Mouse (Mus musculus) 416B (cell line): Measurements from ENCODE around the gene Lrig1.

Experiments
- DNase-seq: peaks from one replicate; pipeline ENCODE4 v3.0.0; 2011; ENCODE audit warnings: low read depth

Gene Lrig1

GRCm38 (mm10) chr6:94647574-94648430, 52.2 kb downstream of the Lrig1 start:
- DNase-seq, result peak; percentile 25

DNA sequence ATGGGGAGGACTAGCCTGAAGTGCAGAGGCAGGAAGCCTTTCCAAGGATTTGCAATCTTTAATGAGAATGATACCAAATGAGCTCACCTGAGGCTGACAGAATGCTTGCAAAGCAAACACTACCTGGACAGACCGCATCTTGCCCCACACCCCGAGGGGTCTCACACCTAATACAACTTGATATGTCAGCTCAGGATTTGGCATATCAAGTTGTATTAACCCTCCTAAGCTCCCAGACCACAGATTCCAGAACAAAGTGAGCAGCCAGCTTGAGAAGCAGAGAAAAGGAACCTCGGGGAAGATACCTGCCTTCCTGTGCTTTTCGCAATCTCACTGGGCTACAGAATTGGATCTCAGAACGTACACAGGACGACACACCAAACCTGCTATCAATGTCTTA, 53.1 kb downstream of the Lrig1 start:
- no peak for DNase-seq

- no peak for DNase-seq
These were observed 53.6 kb downstream of the Lrig1 start for GRCm38 (mm10) chr6:94646274-94646863.

GRCm38 (mm10) chr6:94645723-94646122, 54.2 kb downstream of the Lrig1 start:
- DNase-seq, result peak; percentile 59

- DNase-seq, result no peak
These were observed 55.3 kb downstream of the Lrig1 start for GRCm38 (mm10) chr6:94644641-94645040.

DNA sequence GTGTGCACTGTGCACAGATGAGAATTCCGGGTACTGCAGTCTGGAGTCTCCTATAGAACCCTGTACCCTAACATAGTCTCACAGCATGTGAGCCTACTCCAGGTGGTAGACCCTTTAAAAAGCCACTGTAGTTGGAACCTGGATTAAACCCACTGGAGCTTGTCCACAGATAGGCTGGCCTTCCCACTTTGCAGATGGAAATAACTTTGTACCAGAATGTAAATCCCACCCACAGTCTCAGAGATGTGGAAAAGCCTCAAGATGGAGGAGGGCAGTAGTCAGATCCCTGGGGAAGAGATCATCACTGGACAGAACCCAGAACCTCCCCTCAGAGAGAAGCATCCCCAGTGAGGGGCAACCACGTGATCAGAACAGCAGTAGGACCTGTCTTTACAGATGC, 56.0 kb downstream of the Lrig1 start:
- DNase-seq, result no peak

GRCm38 (mm10) chr6:94642048-94642447, 57.9 kb downstream of the Lrig1 start:
- peak; percentile 18 for DNase-seq

DNA sequence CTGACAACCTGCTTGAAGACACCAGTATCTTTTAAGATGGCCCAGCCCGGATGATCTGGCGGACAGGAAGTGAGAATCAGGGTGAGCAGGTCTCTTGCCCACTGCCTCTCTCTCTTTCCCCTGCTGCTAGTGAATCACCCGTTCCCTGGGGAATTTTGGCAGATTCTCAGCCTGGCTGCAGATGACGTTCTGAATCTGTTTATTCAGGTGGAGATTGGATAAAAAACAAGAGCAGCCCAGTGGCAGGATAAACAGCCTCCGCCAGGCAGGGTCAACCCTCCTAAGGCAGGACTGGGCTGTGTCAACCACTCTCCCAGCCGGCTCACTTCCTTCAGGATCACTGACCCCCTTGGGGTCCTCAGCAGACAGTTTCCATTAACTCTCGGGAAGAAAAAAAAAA, 59.7 kb downstream of the Lrig1 start:
- DNase-seq, result no peak

GRCm38 (mm10) chr6:94637024-94637434, 62.9 kb downstream of the Lrig1 start:
- no peak for DNase-seq

- no peak for DNase-seq
These were observed 64.6 kb downstream of the Lrig1 start for GRCm38 (mm10) chr6:94635343-94635742.

DNA sequence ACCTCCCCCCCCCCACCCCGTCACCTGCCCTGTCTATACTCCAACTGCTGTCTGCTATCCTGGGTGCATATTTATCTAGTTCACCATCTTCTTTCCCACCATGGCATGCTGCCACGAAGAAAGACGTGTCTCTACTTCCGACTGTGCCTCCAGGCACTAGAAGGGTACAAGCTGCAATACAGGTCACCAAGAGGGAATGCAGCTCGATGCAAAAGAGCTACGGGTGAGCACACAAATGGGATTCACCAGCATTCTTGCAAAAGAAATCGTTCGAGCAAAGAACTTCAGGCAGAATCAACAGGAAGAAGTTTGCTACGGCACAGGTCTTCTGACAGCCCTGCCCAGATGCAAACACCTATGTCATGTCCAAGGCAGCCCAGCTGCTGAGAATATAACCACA, 65.2 kb downstream of the Lrig1 start:
- no peak for DNase-seq

DNA sequence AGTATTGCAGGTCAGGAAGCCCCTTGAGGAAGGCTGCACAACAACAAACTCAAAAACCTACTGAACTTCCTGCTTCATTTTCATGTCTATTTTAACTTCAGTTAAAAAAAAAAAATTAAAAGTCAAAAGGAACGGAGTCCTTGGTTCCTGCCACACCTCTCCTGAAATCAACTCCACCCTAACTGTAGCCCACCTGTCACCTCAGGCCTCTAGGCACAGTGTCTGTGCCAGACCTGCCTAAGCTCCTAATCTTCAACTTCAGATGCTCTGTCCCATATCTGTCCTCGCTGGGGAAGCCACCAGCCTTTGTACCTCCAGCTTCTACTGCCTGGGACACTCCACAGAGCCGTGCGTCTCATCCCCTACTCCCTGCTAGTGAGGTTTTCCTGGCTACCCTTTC, 65.7 kb downstream of the Lrig1 start:
- no peak for DNase-seq

- no peak for DNase-seq
These were observed 68.2 kb downstream of the Lrig1 start for GRCm38 (mm10) chr6:94631779-94632082.

DNA sequence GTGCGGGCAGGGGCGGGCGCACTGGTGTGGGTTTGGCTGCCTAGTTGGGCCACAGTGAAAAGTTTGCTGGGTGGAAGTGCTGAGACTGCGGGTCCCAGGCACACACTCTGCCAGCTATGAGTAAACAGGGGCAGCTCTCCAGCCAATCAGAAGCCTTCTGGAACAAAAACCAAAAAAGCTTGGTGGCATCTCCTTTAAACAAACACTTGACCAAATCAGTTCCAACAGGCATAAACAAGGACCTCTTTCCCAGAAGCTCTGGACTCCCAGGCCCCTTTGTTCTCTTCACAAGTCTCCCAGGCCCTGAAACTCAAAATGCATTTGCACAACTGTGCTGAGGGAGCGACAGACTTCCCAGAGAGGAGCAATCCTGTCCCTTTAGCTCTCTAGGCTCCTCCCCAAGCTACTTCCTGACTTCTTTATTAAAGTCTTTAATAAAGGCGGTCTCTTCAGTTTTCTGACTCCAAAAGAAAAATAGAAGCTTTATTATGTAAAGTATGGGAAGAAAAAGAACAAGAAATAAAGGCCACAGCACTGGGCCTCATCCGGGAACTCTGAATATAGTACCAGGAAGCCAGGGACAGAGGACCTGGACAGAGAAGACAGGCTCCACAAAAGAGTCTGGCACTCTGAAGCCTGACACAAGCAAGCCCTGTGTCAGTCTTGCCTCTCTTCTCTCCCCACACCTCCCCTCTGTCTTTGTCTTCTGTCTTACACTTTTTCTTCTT, 68.7 kb downstream of the Lrig1 start:
- DNase-seq, result no peak

- DNase-seq, result no peak
These were observed 71.2 kb downstream of the Lrig1 start for GRCm38 (mm10) chr6:94628787-94629186.

- DNase-seq, result no peak
These were observed 72.0 kb downstream of the Lrig1 start for GRCm38 (mm10) chr6:94627714-94628595.

GRCm38 (mm10) chr6:94626807-94627206, 73.2 kb downstream of the Lrig1 start:
- DNase-seq, result no peak

- no peak for DNase-seq
These were observed 74.1 kb downstream of the Lrig1 start for GRCm38 (mm10) chr6:94625896-94626295.

GRCm38 (mm10) chr6:94624543-94624942, 75.4 kb downstream of the Lrig1 start:
- no peak for DNase-seq

DNA sequence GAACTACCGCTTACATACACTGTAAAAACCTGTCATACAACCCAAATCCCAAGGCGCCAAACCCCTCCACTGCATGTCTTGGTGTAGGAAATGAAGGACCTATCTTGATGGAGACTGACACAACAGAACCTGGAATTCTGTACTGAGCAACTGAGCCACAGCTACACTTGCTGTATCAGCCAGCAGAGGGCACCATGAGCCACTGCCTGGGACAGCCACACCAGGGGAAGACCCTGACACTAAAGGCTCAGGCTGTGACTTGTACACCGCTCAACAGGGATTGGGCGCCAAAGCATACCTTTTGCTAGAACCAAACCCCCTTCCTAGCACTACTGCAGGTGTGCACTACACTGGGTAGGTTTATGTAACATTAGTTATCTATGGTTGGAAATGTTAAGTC, 77.0 kb downstream of the Lrig1 start:
- peak; percentile 23 for DNase-seq

DNA sequence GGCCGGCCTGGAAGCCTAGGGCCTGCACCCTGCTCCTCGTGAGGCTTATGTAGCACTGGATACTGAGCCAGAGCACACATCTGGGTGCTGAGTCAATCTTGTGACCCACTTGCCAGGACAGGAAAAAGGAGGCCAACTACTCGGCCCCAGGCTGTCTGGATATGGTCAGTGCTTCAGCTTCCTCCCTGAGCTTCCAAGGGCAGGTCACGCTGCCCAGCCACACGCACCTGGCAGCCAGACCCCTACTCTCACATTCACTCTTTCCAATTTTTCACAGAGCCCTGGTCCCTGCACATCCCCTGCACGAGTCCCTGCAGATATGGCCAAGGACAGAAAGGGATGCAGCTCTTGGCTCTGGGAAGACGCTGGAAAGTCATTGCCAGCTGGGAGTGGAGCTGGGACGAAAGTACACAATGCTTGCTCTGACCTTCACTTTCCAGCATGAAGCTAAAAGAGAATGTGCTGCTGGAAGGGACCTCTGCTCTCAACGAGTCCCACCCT, 79.1 kb downstream of the Lrig1 start:
- DNase-seq, result no peak

- DNase-seq, result no peak
These were observed 79.7 kb downstream of the Lrig1 start for GRCm38 (mm10) chr6:94620287-94620686.
